Mouse (Mus musculus): Measurements from ENCODE around the gene Huwe1.

DNA sequence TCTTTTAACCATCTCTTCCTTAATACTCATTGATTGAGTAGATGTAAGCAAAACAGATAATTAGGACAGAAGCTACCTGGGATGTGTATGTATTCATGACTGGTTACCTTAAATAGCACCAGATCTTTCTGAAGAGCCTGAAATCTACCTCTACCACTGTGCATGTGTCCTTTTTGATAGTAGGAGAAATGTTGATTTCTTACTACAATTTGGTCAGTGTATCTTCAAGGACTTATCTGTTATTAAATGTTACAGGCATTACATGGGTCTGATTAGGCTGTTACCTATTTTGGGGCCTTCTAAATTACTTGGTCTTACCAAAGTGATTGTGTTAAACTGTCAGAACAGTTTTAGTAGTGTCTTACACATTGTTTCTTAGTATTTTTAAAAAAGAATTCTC is 32.4 kb downstream of the Huwe1 start:
- TF ChIP-seq POLR2A (IDR thresholded peaks at IDR 0.05; ENCODE audit: borderline replicate concordance, low read depth, low read length), result no peak
- no peak for TF ChIP-seq CTCF (IDR thresholded peaks at IDR 0.05; ENCODE audit: low read depth, low read length)

Data from bone marrow macrophage, adult 2 months (primary cell).